Mouse (Mus musculus): ENCODE results near the gene Psme4.
"Not testable (repeated sequence)": the region's sequence is repeated elsewhere in the genome, so short reads cannot be mapped to it uniquely, and the experiment has no call there.

The Psme4 gene

DNA sequence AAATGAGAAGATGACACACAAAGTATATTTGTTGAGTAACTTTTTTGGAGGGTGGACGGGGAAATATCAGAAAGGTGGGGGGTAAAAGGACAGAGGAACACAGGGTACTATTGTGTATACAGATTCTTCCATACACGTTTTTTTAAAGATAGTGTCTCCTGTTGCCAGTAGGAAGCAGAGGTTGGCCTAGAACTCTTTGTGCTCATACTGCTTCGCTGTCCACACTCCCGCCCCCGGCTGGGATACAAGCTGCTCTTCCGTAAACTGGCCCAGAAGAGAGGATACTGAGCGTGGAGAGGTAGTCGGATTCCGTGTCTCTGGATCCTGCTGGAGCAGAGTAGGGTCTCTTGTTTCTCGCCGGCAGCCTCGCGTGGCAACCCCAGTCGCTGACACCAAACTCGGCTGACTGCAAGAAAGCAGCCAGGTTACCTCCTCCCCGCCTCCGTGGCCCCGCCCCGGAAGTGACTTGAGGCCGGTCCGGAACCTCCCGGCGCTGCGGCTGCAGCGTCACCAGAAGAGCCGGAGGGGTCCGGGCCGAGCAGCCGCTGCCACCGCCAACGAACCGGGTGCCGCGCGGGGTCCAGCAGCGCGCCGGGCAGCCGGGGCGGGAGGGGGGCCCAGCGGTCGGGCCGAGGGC is at the start of gene Psme4:
Psme4 (plus strand) TSS at position 460 of the 637 bp plus-strand sequence.
- DNase-seq (ENCODE audit: low spot score in 2 of 2): peak; percentile 91 to 95

DNA sequence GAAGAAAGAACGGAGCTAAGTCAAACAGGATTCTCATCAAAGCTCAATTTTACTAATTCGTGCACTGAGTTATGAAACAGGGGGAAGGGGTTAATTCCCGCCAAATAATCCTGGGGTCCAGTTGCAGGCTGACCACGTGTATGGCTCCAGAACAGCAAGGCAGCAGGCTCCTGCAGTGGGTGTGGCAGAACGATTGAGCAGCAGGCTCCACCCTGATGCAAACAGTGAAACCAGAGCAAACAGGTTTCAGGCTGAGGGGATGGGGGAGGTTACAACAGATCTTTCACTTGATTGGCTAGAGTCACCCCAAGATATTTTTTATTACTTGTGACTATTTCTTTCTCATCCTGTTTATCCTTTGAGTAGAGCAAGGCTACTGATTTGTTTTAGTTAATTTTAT is 48.1 kb upstream of the Psme4 start:
- DNase-seq (ENCODE audit: low spot score in 2 of 2): no peak

DNA sequence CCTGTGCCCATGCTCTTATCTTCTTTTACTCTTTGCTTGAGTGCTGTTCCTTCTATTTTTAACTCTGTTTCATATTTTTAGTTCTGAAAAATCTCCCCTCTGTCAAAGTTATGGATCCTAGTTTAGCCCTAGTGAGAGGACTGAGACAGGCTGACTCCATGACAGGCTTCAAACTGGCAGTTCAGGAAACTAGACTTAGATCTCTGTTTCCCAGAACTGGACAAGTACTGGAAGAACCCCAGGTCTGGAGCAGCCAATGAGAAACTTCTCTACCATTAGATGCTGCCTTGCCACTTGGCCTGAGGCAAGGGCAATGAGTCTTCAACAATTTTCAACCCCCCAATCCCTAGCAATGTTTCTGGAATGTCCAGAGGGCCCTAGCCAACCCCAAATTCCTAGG is 40.8 kb upstream of the Psme4 start:
- no peak for DNase-seq (ENCODE audit: low spot score in 2 of 2)

- DNase-seq (ENCODE audit: low spot score in 2 of 2): no peak
Measured at GRCm38 (mm10) chr11:30733376-30733775, 38.1 kb upstream of the Psme4 start.

DNA sequence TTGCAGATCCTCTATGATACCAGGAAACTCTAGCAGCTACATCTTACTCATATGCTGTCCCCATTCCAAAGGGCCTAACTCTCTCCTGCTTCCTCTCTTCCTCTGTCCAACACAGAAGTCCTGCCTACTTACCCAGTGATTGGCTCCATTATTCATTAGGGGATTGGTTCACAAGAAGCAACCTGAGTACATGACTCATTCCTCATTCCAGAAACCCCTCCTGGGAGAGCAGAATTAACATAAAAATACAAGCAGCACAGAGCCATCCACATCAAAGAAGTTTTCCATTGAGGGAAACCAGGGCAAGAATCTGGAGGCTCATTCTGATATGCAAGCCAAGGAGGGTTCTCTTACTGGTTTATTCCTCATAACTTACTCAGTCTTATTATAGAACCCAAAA is 27.5 kb upstream of the Psme4 start:
- no peak for DNase-seq (ENCODE audit: low spot score in 2 of 2)

DNA sequence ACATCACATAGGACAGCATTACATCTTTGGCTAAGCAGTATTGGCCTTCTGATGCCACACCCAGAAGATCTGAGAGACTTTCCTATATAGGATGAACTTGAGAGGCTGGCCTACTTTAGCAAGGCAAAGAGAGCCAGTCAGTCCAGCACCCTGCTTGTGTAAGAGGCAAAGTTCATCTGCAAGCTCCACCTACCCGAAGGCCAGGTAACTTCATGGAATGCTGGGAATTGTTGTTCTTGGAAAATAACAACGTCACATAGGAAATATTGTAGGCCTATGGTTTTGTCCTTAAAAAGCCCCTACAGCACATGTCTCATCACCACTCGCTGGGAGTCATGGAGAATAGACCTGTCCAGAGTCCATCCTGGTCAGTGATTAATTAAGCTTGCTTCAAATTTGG is 22.6 kb upstream of the Psme4 start:
- DNase-seq (ENCODE audit: low spot score in 2 of 2): no peak

DNA sequence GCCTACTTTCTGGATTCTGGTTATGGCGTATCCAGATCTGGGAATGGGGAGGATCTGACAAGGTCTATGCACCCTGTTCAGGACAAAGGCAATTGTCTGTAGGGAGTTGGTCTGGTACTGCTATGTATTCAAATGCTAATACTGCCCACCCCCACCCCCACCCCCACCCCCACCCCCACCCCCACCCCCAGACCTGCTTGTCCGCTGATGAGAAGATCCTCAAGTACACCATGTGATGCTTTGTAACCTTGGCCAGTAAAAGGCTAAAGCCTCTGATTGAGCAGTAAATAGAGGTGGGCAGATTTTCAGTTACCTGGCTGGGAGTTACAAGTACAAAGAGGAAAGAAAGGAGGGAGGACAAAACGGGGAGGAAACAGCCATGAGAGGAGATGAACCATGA is 21.9 kb upstream of the Psme4 start:
- DNase-seq (ENCODE audit: low spot score in 2 of 2): no peak

DNA sequence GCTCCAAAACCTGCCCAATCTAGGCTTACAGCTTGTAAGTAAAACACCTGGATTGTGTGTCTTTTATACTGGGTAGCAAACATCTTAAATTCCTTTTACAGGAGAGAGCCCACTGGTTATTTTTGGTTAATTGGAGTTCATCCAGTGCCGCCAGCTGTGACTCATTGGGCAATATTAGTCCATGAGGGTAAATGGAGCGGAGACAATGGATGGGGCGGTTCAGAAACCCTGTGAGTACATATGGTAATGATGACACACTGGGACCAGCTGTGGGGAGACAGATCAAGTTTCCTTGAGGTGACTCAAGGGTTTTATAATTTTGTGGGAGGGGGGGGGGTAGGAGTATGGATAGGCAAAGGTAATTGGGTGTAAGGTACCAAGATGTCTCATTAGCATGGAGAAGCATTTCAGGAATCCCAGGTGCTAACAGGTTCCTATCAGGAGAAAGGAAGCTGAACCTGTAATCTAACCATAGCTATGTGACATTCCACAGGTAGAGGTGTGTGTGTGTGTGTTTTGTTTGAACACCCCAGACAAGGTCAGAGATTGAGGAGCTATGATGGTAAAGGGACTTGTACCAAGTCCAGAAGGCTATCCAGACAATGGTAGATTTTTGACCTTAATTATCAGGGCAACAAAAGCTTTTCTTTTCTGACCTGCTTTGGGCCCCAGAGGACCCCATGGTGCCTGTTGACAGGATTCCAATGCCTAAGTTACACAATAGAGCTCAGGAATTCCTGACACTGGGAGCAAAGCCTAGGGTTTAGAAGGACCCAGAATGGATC is 21.3 kb upstream of the Psme4 start:
- no peak for DNase-seq (ENCODE audit: low spot score in 2 of 2)

DNA sequence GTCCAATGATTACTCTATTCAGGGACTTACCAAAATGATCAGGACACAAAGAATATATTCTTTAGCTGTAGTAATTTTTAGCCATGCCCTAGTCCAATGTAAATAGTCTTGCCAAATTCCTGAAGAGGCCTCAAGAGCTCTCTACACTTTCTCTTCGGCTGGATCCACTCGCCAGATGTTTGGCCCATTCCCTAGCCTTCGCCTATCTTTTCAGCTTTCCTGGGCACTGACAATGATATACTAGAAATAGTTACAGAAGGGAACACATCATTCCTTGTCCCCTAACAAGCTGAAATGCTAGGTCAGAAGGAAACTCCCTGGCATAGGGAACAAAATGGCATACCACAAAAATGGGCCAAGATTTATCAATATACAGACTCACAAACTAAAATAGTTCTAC is 18.6 kb upstream of the Psme4 start:
- no peak for DNase-seq (ENCODE audit: low spot score in 2 of 2)

GRCm38 (mm10) chr11:30754486-30754854 is 17.1 kb upstream of the Psme4 start:
- DNase-seq (ENCODE audit: low spot score in 2 of 2): not testable (repeated sequence)

GRCm38 (mm10) chr11:30754855-30755530 is 16.5 kb upstream of the Psme4 start:
- DNase-seq (ENCODE audit: low spot score in 2 of 2): no peak

- no peak for DNase-seq (ENCODE audit: low spot score in 2 of 2)
Measured at GRCm38 (mm10) chr11:30761381-30761780, 10.1 kb upstream of the Psme4 start.

- DNase-seq (ENCODE audit: low spot score in 2 of 2): no peak
Measured at GRCm38 (mm10) chr11:30761891-30762290, 9.6 kb upstream of the Psme4 start.

GRCm38 (mm10) chr11:30765076-30765475 is 6.5 kb upstream of the Psme4 start:
- DNase-seq (ENCODE audit: low spot score in 2 of 2): no peak

DNA sequence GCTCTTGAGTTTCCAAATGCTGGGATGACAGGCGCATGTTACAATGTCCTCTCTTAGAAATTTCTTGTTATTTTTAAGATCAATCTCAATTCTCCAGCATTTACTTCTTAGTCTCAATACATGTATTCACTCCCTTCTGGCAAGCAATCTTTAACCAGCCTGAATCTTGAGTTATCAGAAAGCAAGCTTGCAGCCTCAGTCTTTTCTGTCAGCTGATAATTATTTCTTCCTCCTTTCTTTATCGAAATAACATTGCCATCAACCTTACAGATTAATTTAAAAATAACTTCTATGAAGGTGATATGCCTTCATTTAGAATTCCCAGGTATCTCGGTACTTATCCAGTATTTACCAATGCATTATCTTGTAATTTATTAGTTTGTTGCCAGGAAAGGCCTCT is 709 bp upstream of the Psme4 start:
- no peak for DNase-seq (ENCODE audit: low spot score in 2 of 2)

- peak; percentile 17 to 74 for DNase-seq (ENCODE audit: low spot score in 2 of 2)
Measured at GRCm38 (mm10) chr11:30771904-30772581, 517 bp downstream of the Psme4 start.

- no peak for DNase-seq (ENCODE audit: low spot score in 2 of 2)
Measured at GRCm38 (mm10) chr11:30772777-30773417, 1.4 kb downstream of the Psme4 start.

- no peak for DNase-seq (ENCODE audit: low spot score in 2 of 2)
Measured at GRCm38 (mm10) chr11:30774638-30775037, 3.1 kb downstream of the Psme4 start.

DNA sequence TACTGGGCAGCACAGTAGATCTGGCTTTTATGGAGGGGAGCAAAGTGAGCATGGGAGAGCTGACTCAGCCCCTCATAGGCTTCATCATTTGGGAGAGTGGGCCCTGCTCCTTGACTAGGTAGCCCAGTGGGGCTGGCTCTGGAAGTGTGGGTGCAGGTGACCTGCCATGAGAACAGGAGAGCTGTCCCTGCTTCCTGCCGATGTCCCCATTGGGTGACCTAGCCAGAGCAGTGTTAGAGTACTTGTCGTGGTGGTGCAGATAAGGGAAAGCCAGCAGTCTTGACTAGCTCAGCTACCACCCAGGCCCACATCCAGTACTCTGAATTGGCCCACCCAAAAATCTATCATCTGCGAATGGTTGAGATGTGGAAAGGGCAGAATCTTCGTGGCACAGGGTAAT is 6.0 kb downstream of the Psme4 start:
- no peak for DNase-seq (ENCODE audit: low spot score in 2 of 2)

GRCm38 (mm10) chr11:30780893-30781292 is 9.4 kb downstream of the Psme4 start:
- no peak for DNase-seq (ENCODE audit: low spot score in 2 of 2)

GRCm38 (mm10) chr11:30781612-30782011 is 10.1 kb downstream of the Psme4 start:
- DNase-seq (ENCODE audit: low spot score in 2 of 2): no peak

- DNase-seq (ENCODE audit: low spot score in 2 of 2): no peak
Measured at GRCm38 (mm10) chr11:30785497-30785896, 14.0 kb downstream of the Psme4 start.

Measured in urinary bladder, adult 18-20 months (tissue).